Mouse (Mus musculus): ENCODE measurements at regions not wholly inside any gene's neighbourhood (a gene's known extent, or its start where the extent isn't known, plus 50 kb on each side); places are given as distances from the start of the nearest gene placed in this dataset.

DNA sequence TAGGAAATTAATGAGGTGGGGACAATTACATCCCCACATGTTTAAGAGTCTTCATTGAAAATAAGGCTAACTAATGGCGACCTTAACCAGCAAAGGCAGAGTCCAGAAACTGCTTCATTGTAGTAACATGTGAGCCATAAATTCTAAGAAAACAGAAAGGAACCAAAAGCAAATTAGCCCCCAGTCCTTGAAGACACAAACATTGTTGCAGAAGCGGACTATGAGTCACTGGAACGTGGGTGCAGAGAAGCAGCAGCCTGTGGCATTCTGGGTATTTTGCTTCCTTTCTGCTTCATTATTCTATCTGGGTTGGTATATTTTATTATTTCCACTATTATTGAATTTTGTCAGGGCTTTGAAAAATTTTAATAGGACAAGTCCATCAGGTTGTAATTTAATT, 78.6 kb upstream of the 1700024P04Rik start:
- no peak for DNase-seq
- intact Hi-C loops (cut with DNase I) = no loop called here

DNA sequence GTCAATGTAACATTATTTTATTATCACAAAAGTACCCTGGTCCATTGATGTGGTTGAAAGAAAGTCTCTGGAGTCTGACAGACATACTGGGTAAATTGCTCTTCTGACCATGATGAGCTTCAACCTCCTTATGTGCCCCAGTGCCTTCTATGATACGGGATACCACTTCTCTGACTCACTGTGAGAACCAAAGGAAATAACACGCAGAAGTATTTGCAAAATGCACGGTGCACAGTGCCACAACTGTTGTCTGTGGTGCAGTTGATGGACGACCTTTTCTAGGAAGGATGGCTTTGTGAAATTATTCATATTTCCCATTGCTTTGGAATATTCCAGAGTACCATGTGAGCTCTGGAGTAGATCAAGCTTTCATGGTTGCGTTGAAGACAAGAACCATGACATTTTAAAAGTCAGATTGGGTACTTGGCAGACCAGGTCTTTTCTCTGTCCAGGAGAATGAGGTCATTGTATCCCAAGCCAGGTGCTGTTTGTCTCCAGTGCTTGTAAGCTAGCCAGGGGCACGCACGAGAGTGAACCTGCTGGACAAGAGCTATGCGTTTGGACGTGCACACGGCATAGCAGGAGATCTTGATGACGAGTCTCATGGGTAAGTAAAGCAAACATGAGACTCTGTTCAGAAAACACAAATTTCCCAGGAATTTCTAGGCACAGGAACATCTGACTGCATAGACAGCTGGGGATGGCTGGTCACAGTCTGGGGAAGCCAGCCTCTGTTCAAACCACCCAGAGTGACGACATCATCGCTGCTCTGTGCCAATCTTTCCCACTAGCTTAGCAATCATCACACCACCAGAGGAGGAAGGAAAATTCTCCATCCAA, 74.0 kb upstream of the 1700024P04Rik start:
- intact Hi-C loops (cut with DNase I) = loop anchor here (5.0 kb wide), 2 partner anchors 64 to 114 kb away; no protein-coding TSS in a partner anchor

DNA sequence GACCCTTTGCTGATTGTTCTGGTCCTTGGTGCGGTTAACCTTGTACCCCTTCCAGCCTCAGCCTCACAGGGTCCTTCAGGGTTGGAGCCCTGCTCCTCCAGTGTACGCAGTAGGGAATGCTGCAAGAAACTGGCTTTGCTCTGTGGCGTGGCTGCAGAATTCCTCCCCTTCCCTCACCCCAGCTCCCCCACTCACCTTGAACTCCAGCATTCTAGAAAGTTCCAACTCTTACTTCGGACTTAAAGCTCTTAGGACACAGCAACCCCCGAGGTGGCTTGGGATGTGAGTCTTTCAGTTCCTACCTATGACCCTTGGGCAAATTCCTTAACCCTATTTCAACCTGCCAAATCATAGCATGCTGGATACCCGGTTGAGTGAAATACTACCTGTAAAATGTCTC, 73.3 kb upstream of the 1700024P04Rik start:
- intact Hi-C loops (cut with DNase I) = loop anchor here (5.0 kb wide), 2 partner anchors 65 to 115 kb away; no protein-coding TSS in a partner anchor
- no peak for DNase-seq

More for the DNA sequence above, 74.0 kb upstream of the 1700024P04Rik start:
- peak; percentile 55 to 77 for DNase-seq

DNA sequence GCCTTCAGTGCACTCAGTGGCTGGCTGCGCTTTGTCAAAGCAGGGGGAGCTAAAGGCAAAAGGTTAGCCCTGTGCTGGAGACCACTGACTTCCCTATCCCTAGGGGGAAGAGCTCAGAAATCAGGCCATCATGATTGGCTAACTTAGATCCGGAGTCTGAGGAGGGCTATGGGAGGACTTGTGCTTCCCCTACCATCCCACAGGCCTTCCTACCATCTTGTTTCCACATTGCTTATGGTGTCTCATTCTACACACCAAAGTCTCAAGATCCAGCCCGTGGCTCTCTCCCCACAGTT, 72.9 kb upstream of the 1700024P04Rik start:
- intact Hi-C loops (cut with DNase I) = loop anchor here (5.0 kb wide), 2 partner anchors 65 to 115 kb away; no protein-coding TSS in a partner anchor
- DNase-seq = no peak

DNA sequence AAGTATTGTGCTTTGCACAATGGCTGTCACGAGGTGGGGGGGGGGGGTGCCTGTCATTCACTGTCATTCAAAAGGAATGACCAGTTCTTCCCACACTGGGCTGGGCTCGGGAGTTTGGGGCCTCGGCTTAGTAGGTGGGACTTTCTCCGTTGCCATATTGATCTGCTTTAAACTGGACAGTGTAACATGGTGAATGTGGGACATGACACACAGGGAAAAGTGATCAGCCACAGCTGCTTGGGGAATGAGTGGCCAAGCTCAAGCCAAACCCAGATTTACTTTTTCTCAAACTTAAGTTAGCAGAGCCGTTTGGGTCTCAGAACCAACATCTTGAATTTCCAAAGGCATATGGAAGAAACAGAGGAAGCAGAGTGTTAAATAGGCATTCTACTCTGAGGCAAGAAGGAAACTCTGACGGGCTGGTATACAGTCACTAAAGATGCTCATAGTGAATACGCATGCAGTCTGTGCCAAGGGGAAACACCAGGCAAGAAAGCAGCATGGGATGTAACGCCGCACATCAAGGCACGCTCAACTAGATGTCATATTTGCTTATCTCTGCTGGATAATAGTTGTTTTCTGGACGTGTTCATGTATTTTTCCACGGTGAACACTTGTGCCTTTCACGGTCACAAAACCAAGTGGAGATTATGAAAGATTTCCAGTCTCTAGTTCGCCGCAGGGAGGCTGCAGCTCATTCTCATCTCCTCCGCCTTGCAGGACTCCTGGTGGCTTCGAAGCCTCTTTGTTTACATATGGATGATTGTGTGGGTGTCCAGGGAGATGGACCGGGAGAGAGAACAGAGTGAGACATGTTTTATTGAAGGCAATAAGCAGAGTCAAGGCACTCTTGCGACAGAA, 72.3 kb upstream of the 1700024P04Rik start:
- DNase-seq = no peak
- intact Hi-C loops (cut with DNase I) = loop anchor here (5.0 kb wide), 2 partner anchors 66 to 116 kb away; no protein-coding TSS in a partner anchor

DNA sequence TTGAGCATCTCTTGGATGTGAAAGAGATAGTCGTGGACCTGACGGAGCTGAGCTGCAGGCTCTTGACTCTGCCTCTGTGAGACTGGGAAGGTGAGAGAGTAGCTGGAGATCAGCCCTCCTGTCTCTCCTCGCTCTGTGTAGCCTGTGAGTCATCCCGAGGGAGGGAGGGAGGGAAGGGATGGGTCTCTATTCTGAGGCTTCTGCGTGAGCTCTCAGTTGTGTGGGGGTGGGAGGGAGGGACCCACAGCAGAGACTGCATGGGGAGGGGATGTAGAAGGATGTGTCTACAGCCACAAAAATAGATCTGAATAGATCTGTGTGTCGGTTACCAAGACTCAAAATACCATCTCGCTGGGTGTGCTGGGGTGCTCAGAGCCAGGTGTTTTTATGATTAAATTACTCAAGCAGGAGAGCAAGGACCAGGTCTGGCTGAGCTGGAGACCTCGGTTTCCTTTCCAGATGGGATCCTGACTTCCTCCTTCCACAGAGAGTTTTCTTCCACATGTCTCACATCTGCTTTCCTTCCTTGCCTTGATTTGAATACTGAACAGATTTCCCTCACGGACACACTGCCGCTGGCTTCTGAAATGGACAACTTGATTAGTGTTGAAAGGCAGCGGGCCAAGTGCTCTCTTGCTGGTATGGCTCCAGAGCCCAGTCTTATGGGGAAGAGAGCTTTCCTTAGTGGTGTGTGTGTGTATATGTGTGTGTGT, 71.4 kb upstream of the 1700024P04Rik start:
- peak; percentile 50 for DNase-seq
- intact Hi-C loops (cut with DNase I) = loop anchor here (5.0 kb wide), 2 partner anchors 67 to 117 kb away; no protein-coding TSS in a partner anchor

DNA sequence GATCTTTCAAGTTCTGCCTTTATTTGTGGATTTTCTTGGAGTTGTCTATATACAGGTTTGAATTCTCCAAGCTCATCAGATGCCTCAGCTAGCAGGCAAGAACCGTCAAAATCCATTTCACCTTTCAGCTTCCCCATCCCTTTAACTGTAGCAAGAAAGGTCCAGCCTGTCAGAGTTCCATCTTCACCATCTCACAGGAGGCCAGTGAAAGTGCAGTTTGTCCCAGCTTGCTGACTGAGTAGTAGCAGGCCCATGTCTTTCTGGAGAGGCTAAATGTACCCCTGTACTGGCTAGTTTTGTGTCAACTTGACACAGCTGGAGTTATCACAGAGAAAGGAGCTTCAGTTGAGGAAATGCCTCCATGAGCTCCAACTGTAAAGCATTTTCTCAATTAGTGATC, 67.7 kb upstream of the 1700024P04Rik start:
- intact Hi-C loops (cut with DNase I) = no loop called here
- DNase-seq = no peak

DNA sequence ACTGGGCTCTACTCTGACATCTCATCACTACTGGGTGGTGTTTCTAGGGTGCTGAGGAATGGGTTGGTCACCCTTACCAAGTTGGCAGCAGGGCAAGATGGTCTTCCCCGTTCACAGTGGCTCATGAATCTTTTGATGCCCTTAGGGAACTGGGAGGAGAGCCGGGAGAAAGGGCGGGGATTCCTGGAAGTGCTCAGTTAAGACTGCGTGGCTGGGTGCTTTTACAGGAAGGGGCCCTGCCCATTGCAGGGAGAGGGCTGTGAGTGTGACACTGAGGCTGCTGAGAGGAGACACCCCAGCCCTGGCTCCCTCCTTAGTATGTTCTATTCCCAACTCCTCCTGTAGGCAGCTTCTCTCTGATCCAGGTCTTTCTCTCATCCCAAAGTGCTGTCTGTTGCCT, 65.3 kb upstream of the 1700024P04Rik start:
- intact Hi-C loops (cut with DNase I) = no loop called here

DNA sequence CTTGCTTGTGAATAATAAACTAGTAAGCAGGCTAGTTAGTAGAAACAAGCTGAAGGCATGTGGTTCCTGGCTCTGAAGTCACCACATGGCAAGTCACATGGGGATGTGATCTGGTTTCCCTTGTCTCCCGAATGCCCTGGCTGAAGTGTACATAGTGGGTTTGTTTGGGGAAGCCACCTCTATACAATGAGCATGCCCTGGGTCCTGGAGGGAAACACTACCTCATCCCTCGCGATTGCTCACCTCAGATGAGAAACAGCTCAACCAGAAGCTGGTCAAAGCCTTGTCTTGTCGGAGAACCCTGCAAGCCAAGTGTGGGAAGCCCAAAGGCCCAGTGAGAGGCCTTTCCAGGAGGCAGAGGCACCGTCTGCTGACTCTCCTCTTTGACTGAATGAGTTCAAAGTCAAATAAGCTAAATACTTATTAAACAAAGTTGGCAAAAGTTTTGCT, 64.3 kb upstream of the 1700024P04Rik start:
- intact Hi-C loops (cut with DNase I) = no loop called here

More for the DNA sequence above, 65.3 kb upstream of the 1700024P04Rik start:
- no peak for DNase-seq

DNA sequence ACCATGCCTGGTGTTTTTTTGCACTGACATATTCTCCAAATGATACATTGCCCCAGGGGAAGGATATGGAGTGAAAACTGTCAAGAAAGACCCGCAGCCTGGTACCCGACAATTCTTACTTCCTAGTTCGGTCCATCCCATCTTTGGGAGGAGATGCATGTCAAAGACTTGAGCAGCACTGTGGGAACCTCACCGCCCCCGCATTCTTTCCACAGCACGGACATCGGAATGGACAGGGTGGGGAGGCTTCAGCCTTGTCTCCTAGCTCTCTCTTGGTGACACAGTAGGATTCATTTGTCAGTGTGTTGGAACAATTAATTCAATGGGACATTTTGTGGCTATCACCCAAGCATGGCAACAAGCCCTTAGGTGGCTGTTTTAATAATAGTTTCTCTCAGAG, 62.9 kb upstream of the 1700024P04Rik start:
- no peak for DNase-seq

More for the DNA sequence above, 64.3 kb upstream of the 1700024P04Rik start:
- no peak for DNase-seq

DNA sequence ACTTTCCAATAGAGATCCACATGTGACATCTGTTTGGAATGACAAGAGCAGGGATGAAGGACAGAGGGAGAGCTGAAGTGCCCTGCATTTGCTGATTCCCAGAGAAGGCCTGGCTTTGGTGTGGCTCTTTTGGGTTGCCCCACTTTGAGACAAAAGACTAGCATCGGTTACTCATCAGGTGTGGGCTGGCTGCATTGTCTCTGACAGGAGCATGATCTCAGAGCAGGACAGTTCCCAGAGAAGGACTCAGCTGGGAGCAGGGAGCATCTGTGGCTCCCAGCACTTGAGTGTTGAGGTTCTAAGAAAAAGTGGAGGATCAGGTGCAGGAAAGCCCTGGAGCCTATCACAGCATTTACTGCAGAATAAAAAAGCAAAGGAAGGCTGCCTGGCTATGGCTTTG, 62.4 kb upstream of the 1700024P04Rik start:
- intact Hi-C loops (cut with DNase I) = no loop called here
- DNase-seq = no peak

More for the DNA sequence above, 62.9 kb upstream of the 1700024P04Rik start:
- intact Hi-C loops (cut with DNase I) = no loop called here

DNA sequence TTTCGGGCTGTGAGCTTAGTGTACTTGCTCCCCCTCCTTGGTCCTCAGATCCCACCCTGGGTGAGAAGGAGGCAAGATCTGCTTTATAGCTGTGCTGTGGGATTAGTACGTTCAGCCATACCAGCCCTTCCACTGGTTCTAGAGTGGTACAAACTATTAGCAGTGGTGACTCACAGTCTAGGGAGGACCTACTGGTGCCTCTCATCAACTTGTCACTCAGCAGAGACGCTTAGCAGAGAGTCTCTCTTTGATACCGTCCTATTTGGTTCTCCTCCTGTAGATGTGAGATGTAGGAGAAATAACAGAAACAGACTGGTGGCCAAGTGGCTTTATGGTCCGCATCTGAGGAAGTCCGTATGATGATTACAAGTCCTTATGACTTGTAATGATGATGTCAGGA, 57.7 kb upstream of the 1700024P04Rik start:
- DNase-seq = no peak
- intact Hi-C loops (cut with DNase I) = no loop called here

DNA sequence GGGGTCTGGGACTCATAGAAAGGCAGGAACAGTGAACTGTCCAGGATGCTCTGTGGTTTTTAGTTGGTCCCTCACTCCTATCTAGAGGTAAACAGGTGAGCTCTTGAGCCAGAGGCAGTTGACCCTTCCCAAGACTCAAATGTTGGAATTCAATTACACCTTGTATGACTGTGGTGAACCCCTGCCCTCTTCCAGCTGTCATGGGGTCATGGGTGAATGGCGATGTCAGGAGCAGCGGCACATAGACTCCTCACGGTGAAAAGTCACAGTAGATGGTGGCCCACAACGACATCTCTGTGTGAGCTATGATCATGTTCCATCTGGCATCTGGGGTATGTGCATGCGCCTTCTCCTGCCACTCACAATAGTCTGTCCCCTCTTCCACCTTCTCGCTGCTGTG, 56.9 kb upstream of the 1700024P04Rik start:
- intact Hi-C loops (cut with DNase I) = no loop called here
- DNase-seq = no peak

DNA sequence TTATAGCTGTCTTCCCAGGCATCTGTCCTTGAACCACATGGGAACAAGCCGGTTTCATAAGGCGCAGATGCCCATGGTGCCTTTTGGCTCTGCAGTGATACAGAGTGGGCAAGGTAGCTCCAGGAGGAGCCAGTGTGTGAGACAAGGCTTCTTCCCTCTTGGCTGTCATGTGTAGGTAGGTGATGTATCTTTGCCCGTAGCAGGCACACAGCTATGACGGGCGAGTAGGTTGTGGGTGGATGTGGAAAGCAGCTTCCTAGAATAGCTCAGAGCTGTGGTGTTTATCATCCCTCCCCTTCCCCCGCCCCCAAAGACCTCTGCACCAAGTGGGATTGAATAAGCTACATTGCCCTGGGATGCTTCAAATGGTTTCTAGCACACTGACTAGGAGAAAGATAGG, 56.5 kb upstream of the 1700024P04Rik start:
- intact Hi-C loops (cut with DNase I) = no loop called here
- DNase-seq = no peak

DNA sequence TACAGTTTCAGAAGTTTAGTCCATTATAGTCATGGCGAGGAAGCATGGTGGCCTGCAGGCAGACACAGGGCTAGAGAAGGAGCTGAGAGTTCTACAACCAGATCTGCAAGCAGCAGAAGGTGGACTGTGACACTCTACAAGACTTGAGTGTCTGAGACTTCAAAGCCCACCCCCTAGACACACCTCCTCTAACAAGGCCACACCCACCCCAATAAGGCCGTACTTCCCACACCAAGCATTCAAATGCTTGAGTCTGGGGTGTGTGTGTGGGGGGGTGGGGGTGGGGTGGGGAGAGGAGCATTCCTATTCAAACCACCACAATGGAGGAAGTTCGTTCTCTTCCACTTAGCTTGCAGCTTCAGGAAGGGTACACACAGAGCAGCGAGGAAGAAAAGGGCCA, 55.8 kb upstream of the 1700024P04Rik start:
- no peak for DNase-seq
- intact Hi-C loops (cut with DNase I) = no loop called here

DNA sequence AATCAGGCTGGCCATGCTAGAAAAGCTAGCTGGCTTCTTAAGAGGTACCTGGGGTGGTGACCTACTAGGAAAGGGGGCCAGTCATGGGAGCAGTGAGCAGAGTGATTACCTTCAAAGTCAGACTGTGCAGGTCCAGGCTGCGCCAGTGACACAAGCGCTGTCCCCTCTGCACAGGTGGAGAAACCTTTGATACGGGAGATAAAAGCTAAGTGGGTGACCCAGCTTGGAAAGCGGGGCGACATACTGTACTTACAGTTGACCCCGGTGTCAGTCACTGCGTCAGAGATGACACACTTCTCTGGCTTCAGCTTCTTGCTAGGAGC, 54.7 kb upstream of the 1700024P04Rik start:
- intact Hi-C loops (cut with DNase I) = no loop called here
- DNase-seq = no peak

DNA sequence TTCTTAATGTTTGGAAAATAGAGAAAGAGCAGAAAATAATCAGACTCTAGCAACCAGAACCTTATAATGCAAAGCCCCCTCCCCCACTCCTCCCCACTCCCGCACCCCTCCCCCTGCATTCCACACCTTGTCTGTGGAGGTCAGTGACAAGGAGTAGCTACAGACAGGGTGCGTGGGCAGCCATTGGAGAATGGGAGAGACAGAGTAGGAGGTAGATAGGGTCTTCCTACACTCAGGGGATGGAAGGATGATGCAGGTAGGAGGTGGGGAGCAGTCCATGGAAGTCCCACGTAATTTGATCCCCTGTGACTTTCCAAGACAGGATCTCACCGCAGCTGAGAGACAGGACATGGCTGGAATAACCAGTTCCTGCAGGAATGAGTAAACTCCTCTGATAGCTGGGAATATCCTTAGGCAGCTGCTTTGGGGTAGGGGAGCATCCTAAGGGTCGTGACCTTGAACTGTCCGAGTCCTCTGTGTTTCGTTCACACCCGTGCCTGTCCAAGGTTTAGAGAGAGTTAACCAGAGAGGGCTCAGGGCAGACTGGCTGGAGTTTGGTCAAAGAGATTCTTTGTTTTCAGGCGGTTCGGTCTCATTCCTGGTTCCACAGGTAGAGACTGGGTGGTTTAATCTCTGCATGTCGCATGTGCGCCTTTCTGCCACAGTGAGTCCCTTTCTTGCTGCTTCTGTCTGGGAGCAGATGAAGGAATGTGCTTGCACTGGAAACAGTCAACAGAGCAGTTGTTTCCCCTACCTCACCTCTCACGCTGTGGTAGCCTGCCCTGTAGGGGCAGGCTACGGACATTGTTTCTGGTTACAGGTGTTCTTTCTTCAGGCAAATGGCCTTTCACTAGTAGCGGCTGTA, 54.1 kb upstream of the 1700024P04Rik start:
- DNase-seq = no peak
- intact Hi-C loops (cut with DNase I) = no loop called here

DNA sequence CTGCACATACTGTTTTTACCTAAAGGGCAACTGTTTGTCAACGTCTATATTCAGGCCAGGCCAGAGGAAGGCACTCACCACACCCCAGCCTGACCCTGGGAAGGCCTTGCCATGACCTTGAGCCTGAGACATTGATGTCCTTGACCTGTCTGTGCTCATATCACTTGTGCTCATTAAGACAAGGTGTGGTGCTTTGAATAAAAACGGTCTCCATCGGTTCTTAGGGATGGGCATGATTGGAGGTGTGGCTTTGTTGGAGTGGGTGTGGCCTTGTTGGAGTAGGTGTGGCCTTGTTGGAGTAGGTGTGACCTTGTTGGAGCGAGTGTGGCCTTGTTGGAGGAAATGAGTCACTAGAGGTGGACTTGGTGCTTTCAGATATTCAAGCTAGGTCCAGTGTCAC, 52.8 kb upstream of the 1700024P04Rik start:
- no peak for DNase-seq
- intact Hi-C loops (cut with DNase I) = no loop called here

Measured in heart, postnatal 36 days (tissue).